Mouse (Mus musculus) cerebellum, adult 2 months (tissue): Measurements from ENCODE around the gene Sfmbt2. TPM values are rescaled to one million over a fixed set of nuclear protein-coding genes. Genes with fewer than 3 reads are reported as not detected.

Source experiments
- DNase-seq, 2 experiments: peaks; one replicate each; pipeline ENCODE4 v3.0.0; 2021
- H3K27ac ChIP-seq: fragments of 200-500 bp; 2 replicates; pipeline ENCODE4 v1.5.1; 2012; ENCODE audit warnings: low read length, control low read depth, inconsistent platforms; ENCODE audit not compliant: insufficient read depth
- H3K27me3 ChIP-seq: fragments of 200-500 bp; 2 replicates; pipeline ENCODE4 v1.6.1; 2012; ENCODE audit warnings: inconsistent platforms, mild to moderate bottlenecking, low read length, moderate library complexity; ENCODE audit not compliant: control insufficient read depth, insufficient read depth
- H3K4me1 ChIP-seq: fragments of 200-500 bp; 2 replicates; pipeline ENCODE4 v1.6.1; 2011; ENCODE audit warnings: low read length; ENCODE audit not compliant: control insufficient read depth, insufficient read depth
- H3K4me3 ChIP-seq: fragments of 200-500 bp; replicated peaks from 2 replicates; pipeline ENCODE3; 2011; ENCODE audit warnings: mild to moderate bottlenecking, low read depth, low read length, control low read depth; ENCODE audit not compliant: insufficient read depth
- CTCF ChIP-seq: fragments of 200-500 bp; IDR thresholded peaks from 2 replicates; pipeline ENCODE4 v1.5.1; 2011; ENCODE audit warnings: low read depth, mild to moderate bottlenecking, control low read depth, low read length, moderate library complexity, borderline replicate concordance; ENCODE audit not compliant: insufficient read depth
- POLR2A ChIP-seq: fragments of 200-500 bp; IDR thresholded peaks from 2 replicates; pipeline ENCODE4 v1.6.1; 2011; ENCODE audit warnings: low read length, control low read depth, borderline replicate concordance; ENCODE audit not compliant: insufficient read depth
- WGBS: fragments of 180-500 bp; shearing (Covaris S2); methylation state at CpG from one replicate; pipeline ENCODE4 v1.1.7; 2018; 5-methylcytosine and 5-hydroxymethylcytosine counted together
- polyA plus RNA-seq: library from polyadenylated mRNA; depleted of rRNA; stranded (reverse); fragments of >200 nt; gene quantifications from 2 replicates; pipeline ENCODE4 v1.2.3, GENCODE M21; 2012

The Sfmbt2 gene
- polyA plus RNA-seq, 1 experiment = 2.3 TPM

- Histone ChIP-seq H3K4me1 (no peaks in the 10 kb centered on the region), H3K27ac (no peak overlapping the region), H3K27me3 (no peaks in the 10 kb centered on the region), H3K4me3 (no peak overlapping the region)
- DNase-seq = no peak
- WGBS = 95% methylated on average over 5 of the region's 5 CpGs
- TF ChIP-seq POLR2A (no peak), CTCF (no peak)
Measured at GRCm38 (mm10) chr2:10410069-10410468, 39.8 kb downstream of the Sfmbt2 start.

GRCm38 (mm10) chr2:10420944-10421420, 50.7 kb downstream of the Sfmbt2 start:
- no peak for TF ChIP-seq CTCF
- TF ChIP-seq POLR2A = no peak
- no peak overlapping the region for H3K4me3 ChIP-seq
- H3K4me1 ChIP-seq = no peaks in the 10 kb centered on the region
- no peak overlapping the region for H3K27ac ChIP-seq
- no peak for DNase-seq
- 72% methylated on average over 6 of the region's 6 CpGs for WGBS
- no peaks in the 10 kb centered on the region for H3K27me3 ChIP-seq

GRCm38 (mm10) chr2:10437290-10437689, 67.0 kb downstream of the Sfmbt2 start:
- DNase-seq = no peak

GRCm38 (mm10) chr2:10441811-10442210, 71.5 kb downstream of the Sfmbt2 start:
- WGBS = 82% methylated on average over 9 of the region's 9 CpGs
- TF ChIP-seq CTCF (no peak), POLR2A (no peak)
- H3K27ac ChIP-seq = no peak overlapping the region
- DNase-seq = no peak
- H3K4me1 ChIP-seq = no peaks in the 10 kb centered on the region
- H3K4me3 ChIP-seq = no peak overlapping the region
- no peaks in the 10 kb centered on the region for H3K27me3 ChIP-seq

More at GRCm38 (mm10) chr2:10437290-10437689, 67.0 kb downstream of the Sfmbt2 start:
- H3K4me3 ChIP-seq = no peak overlapping the region
- TF ChIP-seq POLR2A (no peak), CTCF (no peak)
- no peaks in the 10 kb centered on the region for H3K4me1 ChIP-seq
- WGBS = 51% methylated on average over 9 of the region's 9 CpGs
- no peak overlapping the region for H3K27ac ChIP-seq
- H3K27me3 ChIP-seq = no peaks in the 10 kb centered on the region

GRCm38 (mm10) chr2:10453577-10453976, 83.3 kb downstream of the Sfmbt2 start:
- H3K27me3 ChIP-seq = no peaks in the 10 kb centered on the region
- no peak overlapping the region for H3K27ac ChIP-seq
- no peak overlapping the region for H3K4me3 ChIP-seq
- H3K4me1 ChIP-seq = no peaks in the 10 kb centered on the region
- WGBS = 57% methylated on average over 3 of the region's 3 CpGs
- TF ChIP-seq POLR2A = no peak
- TF ChIP-seq CTCF = no peak
- DNase-seq = no peak

- no peak overlapping the region for H3K27ac ChIP-seq
- H3K4me1 ChIP-seq = no peaks in the 10 kb centered on the region
- WGBS = 90% methylated on average over 12 of the region's 12 CpGs
- H3K4me3 ChIP-seq = no peak overlapping the region
- no peaks in the 10 kb centered on the region for H3K27me3 ChIP-seq
- TF ChIP-seq CTCF (no peak), POLR2A (no peak)
- DNase-seq = no peak
Measured at GRCm38 (mm10) chr2:10458309-10458708, 88.0 kb downstream of the Sfmbt2 start.

GRCm38 (mm10) chr2:10516516-10516915, 146.2 kb downstream of the Sfmbt2 start:
- no peak for DNase-seq
- Histone ChIP-seq H3K27me3 (no peaks in the 10 kb centered on the region), H3K4me3 (no peak overlapping the region), H3K4me1 (no peaks in the 10 kb centered on the region), H3K27ac (no peak overlapping the region)
- 85% methylated on average over 2 of the region's 2 CpGs for WGBS
- TF ChIP-seq CTCF = no peak
- TF ChIP-seq POLR2A = no peak

GRCm38 (mm10) chr2:10521719-10522415, 151.6 kb downstream of the Sfmbt2 start:
- no peak overlapping the region for H3K27ac ChIP-seq
- H3K4me3 ChIP-seq = no peak overlapping the region
- TF ChIP-seq POLR2A (no peak), CTCF (no peak)
- DNase-seq = no peak
- WGBS = 69% methylated on average over 5 of the region's 5 CpGs
- H3K27me3 ChIP-seq = no peaks in the 10 kb centered on the region
- H3K4me1 ChIP-seq = no peaks in the 10 kb centered on the region
